Mouse (Mus musculus) G1E (cell line): ENCODE data around the gene Kcnk1.

Experiments
- CTCF ChIP-seq: IDR thresholded peaks from 2 replicates; pipeline ENCODE4 v1.5.1; 2012; ENCODE audit warnings: low read depth, low read length, inconsistent platforms, mixed read lengths
- TAL1 ChIP-seq: conservative IDR thresholded peaks from 2 replicates; pipeline ENCODE4 v1.6.1; 2012; ENCODE audit warnings: low read depth, low read length, inconsistent platforms, mixed read lengths

DNA sequence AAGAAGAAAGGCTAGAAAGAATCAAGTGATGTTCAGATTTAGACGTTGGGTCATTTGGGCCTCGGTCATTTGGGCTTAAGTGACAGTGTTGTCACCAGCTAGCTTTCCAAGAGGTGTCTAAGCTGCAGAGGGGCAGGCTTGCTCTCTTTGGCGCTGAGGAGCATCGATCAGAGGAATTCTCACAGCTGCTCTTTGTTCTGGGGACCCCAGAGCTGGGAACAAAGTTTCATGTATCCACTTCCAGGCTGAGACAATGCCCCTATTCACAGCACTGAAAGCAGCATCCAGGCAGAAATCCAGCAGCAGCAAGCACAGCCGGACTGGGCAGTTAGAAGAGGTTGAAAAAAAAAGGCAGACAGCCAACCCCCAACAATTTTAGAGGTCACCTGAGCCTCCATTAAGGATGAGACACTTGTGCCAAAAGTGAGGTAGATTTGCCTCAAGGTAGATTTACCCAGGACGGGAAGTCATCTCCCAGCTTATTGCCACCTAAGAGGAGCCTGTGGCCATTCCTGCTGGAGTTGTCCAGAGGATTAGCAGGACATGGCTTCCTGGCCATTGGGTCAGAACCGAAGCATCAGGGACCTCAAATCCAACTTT is 78.3 kb downstream of the Kcnk1 start:
- TF ChIP-seq CTCF (no peak), TAL1 (no peak)
